Mouse (Mus musculus): ENCODE measurements at regions not wholly inside any gene's neighbourhood (a gene's known extent, or its start where the extent isn't known, plus 50 kb on each side); places are given as distances from the start of the nearest gene placed in this dataset.

DNA sequence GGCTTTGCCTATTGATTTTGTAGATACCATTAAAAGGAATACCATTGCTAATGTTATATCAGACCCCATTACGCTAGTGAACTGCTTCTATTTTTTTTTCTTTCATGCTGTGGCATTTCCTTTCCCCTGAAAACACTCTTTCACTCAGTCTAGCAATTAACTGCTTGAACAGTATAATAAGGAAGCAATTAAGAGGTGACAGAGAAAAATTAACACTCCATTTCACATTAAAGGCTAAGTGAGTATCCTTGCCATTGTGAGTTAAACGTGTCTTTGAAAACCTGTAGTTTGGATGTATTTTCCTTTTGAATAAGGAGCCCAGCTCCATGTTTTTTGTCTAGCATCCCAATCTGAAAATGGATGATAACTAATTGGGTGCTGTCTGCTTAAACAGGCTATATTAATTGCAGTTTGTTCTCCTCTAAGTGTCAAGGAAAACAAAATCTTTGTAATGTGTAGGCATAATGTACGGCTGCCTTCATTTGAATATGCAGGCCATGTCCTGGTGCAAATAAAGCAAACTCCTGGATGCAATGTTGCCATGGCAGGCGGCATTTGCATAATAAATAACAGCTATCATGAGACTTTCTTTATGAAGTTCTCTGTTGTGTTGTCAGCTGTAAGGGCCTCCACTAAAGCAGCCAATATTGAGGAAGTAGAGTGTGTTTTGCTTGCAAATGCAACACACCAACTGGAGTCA lies 423.3 kb downstream of the Zic3 start:
- DNase-seq = no peak

- no peak for DNase-seq
Measured at GRCm38 (mm10) chrX:58447605-58448004, 425.1 kb downstream of the Zic3 start.

GRCm38 (mm10) chrX:58469683-58470082 lies 439.5 kb upstream of the 4930550L24Rik start:
- DNase-seq = no peak

DNA sequence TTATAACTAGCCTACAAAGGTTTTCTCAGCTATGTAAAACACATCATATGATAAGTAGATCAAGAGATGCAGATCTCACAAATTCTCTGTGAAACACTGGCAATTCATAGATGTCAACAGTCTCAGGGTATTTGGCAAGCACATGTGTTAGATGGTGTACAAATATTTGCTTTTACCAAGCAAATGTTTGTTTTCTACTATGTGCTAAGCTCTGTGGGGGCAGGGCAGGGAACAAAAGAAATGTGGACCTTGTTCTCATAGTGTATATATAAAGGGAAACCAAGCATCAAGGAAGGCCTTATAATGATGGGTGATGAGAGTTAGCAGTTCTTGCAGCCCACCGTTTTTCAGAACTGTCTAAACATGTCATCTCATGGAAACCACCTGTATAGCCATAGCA lies 438.2 kb upstream of the 4930550L24Rik start:
- no peak for DNase-seq

GRCm38 (mm10) chrX:58490861-58491260 lies 418.3 kb upstream of the 4930550L24Rik start:
- DNase-seq = peak in 1 of 2 experiments; percentile 9

DNA sequence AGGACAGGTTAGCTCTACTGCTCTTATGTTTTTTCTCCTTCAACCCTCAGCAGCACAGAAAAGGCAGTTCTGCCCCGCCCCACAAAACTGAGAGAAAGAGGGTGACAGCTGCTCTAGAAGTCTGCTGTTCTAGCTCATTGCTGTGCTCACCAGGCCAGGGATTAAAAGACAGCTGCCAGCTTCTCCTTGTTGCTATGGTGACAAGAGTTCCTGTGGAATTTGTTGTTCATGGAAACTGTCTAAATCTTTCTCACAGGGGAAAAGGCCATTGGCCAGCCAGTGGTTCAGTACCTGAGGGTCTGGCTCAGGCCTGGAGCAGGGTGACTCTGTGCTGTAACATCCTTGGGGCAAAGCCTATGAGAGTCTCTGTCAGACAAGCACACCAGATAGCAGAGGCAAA lies 405.6 kb upstream of the 4930550L24Rik start:
- DNase-seq = no peak

GRCm38 (mm10) chrX:58514925-58515324 lies 394.2 kb upstream of the 4930550L24Rik start:
- no peak for DNase-seq

All from cerebellum, adult 18-20 months (tissue).